Comparison of ENCODE assay signal across 9 mouse cellular contexts in the genomic region with DNA sequence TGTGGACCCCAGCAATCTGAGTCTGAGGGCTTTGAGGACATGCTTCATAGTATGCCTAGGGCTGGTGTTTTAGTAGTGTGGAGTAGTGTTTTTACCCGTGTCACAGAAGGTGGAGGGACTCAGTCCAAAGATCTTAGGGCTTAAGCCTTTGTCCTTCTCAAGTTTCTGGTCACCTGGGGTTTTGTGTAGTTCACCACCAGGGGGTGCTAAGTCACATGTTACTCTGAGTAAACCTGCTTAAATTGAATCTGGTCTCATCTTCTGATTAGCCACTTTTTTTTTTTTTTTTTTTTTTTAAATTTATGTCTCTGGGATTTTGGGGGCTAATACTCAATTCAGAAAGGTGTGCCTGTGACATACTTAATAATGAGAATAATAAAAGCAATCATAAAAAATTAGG. TPM values are rescaled to one million over a fixed set of nuclear protein-coding genes. Genes with fewer than 3 reads are reported as not detected.
DNase-seq lines count a peak whose midpoint lies in the region; ATAC-seq and TF ChIP-seq lines count a peak whose summit lies in the region.
"Had no signal": no experiment of that assay in that cellular context is flagged by ENCODE, and none has a peak within 500 bp of the region (broad histone marks: within the 10 kb centered on the region; RNA-seq: fewer than 3 reads in every experiment).

No protein-coding gene starts in this region.

- ATAC-seq in common myeloid progenitor, adult 5-6 weeks (replicated peaks; ENCODE audit: low read depth, poor library complexity, severe bottlenecking) = 0 out of 2 replicates have a peak, but pooled peaks have one; percentile 58
- no peak for ATAC-seq in lung, postnatal 0 days
- no peak for ATAC-seq in stomach, postnatal 0 days (ENCODE audit: low FRiP score, low TSS enrichment)

- TF ChIP-seq EP300 in lung, postnatal 0 days (IDR thresholded peaks at IDR 0.05) = no peak
- no peak for TF ChIP-seq EP300 in stomach, postnatal 0 days (optimal IDR thresholded peaks at IDR 0.05)

- TF ChIP-seq CTCF in lung, postnatal 0 days (IDR thresholded peaks at IDR 0.05) = peak; percentile 73
- TF ChIP-seq CTCF in stomach, postnatal 0 days (IDR thresholded peaks at IDR 0.05; ENCODE audit: low read depth) = peak; percentile 77

- intact Hi-C loops in gastrocnemius, postnatal 36 days (cut with DNase I) = loop anchor here (1.0 kb wide), 1 partner anchor 104 kb away; no protein-coding TSS in a partner anchor

- no peaks in the 10 kb centered on the region for H3K36me3 ChIP-seq in lung, postnatal 0 days (ENCODE audit: insufficient read depth, low read length)
- H3K36me3 ChIP-seq in stomach, postnatal 0 days (ENCODE audit: control insufficient read depth, insufficient read depth, low read length) = no peaks in the 10 kb centered on the region

- no peaks in the 10 kb centered on the region for H3K4me1 ChIP-seq in lung, postnatal 0 days (ENCODE audit: insufficient read depth, low read depth, low read length)
- no peaks in the 10 kb centered on the region for H3K4me1 ChIP-seq in stomach, postnatal 0 days (replicated peaks; ENCODE audit: control insufficient read depth, insufficient read depth)

- peak; percentile 31 for DNase-seq in gastrocnemius, postnatal 10 days
- DNase-seq in gastrocnemius, postnatal 36 days = no peak
- DNase-seq in 3T3-L1 (ENCODE audit: low read depth, low spot score) (peak; percentile 71), NIH3T3 (ENCODE audit: low read depth) (peak; percentile 77)
- peak; percentile 78 for DNase-seq in kidney, postnatal 10 days
- DNase-seq in lung, postnatal 0 days (ENCODE audit: low spot score) = peak; percentile 75
- peak; percentile 52 for DNase-seq in stomach, postnatal 0 days (ENCODE audit: low spot score)

- H3K27ac ChIP-seq in lung, postnatal 0 days (ENCODE audit: low read length) = no peak overlapping the region
- H3K27ac ChIP-seq in stomach, postnatal 0 days (replicated peaks) = no peak overlapping the region

- H3K4me3 ChIP-seq in lung, postnatal 0 days (ENCODE audit: low read depth, low read length) = no peak overlapping the region
- no peak overlapping the region for H3K4me3 ChIP-seq in stomach, postnatal 0 days (ENCODE audit: low read depth, low read length)

- no peak overlapping the region for H3K9ac ChIP-seq in lung, postnatal 0 days (replicated peaks; ENCODE audit: low read depth)
- no peak overlapping the region for H3K9ac ChIP-seq in stomach, postnatal 0 days (ENCODE audit: low read length)

- no peaks in the 10 kb centered on the region for H3K27me3 ChIP-seq in lung, postnatal 0 days (replicated peaks; ENCODE audit: insufficient read depth, low read length)
- H3K27me3 ChIP-seq in stomach, postnatal 0 days (ENCODE audit: control insufficient read depth, insufficient read depth, low read length) = no peaks in the 10 kb centered on the region

- H3K9me3 ChIP-seq in lung, postnatal 0 days (ENCODE audit: low read length) = no peaks in the 10 kb centered on the region
- H3K9me3 ChIP-seq in stomach, postnatal 0 days (ENCODE audit: control insufficient read depth, low read length) = no peaks in the 10 kb centered on the region

- no peak overlapping the region for H3K4me2 ChIP-seq in lung, postnatal 0 days (replicated peaks; ENCODE audit: low read depth, low read length)
- no peak overlapping the region for H3K4me2 ChIP-seq in stomach, postnatal 0 days (replicated peaks; ENCODE audit: low read depth)

- WGBS in lung, postnatal 0 days = 7% methylated on average over 1 of the region's 1 CpGs
- WGBS in stomach, postnatal 0 days = 0% methylated on average over 1 of the region's 1 CpGs

RNA-seq across cellular contexts. Expression of gene Gm45337, which starts 1.6 kb away (rescaled TPM):
- total RNA-seq in gastrocnemius, postnatal 10 days (2021) = not detected
- not detected for total RNA-seq in gastrocnemius, postnatal 36 days (2021)
- total RNA-seq in common myeloid progenitor, adult 5-6 weeks (2017) = not detected in 2 replicates
- not detected in 2 replicates for polyA plus RNA-seq in lung, postnatal 0 days (2015; fragmentation: Nextera tagmentation; extraction: Ambion mirVana)
- polyA plus RNA-seq in stomach, postnatal 0 days (2015; fragmentation: Nextera tagmentation; extraction: Ambion mirVana) = not detected in 2 replicates
- total RNA-seq: layer of hippocampus, postnatal 25 days had no signal

RNA-seq across cellular contexts. Expression of gene Gm39115, which starts 10.2 kb away (rescaled TPM):
- total RNA-seq in gastrocnemius, postnatal 10 days (2021) = not detected
- total RNA-seq in gastrocnemius, postnatal 36 days (2021) = not detected
- total RNA-seq in common myeloid progenitor, adult 5-6 weeks (2017) = not detected in 2 replicates
- polyA plus RNA-seq in lung, postnatal 0 days (2015; fragmentation: Nextera tagmentation; extraction: Ambion mirVana) = not detected in 2 replicates
- not detected in 2 replicates for polyA plus RNA-seq in stomach, postnatal 0 days (2015; fragmentation: Nextera tagmentation; extraction: Ambion mirVana)
- total RNA-seq: layer of hippocampus, postnatal 25 days had no signal

RNA-seq across cellular contexts. Expression of gene Gm29735, which starts 10.9 kb away (rescaled TPM):
- total RNA-seq in gastrocnemius, postnatal 10 days (2021) = not detected
- not detected for total RNA-seq in gastrocnemius, postnatal 36 days (2021)
- not detected in 2 replicates for total RNA-seq in common myeloid progenitor, adult 5-6 weeks (2017)
- not detected in 2 replicates for polyA plus RNA-seq in lung, postnatal 0 days (2015; fragmentation: Nextera tagmentation; extraction: Ambion mirVana)
- not detected in 2 replicates for polyA plus RNA-seq in stomach, postnatal 0 days (2015; fragmentation: Nextera tagmentation; extraction: Ambion mirVana)
- total RNA-seq: layer of hippocampus, postnatal 25 days had no signal

RNA-seq across cellular contexts. Expression of gene Gm4553, which starts 19.5 kb away (rescaled TPM):
- not detected for total RNA-seq in gastrocnemius, postnatal 10 days (2021)
- total RNA-seq in gastrocnemius, postnatal 36 days (2021) = not detected
- total RNA-seq in common myeloid progenitor, adult 5-6 weeks (2017) = not detected in 2 replicates
- not detected in 2 replicates for polyA plus RNA-seq in lung, postnatal 0 days (2015; fragmentation: Nextera tagmentation; extraction: Ambion mirVana)
- not detected in 2 replicates for polyA plus RNA-seq in stomach, postnatal 0 days (2015; fragmentation: Nextera tagmentation; extraction: Ambion mirVana)
- total RNA-seq: layer of hippocampus, postnatal 25 days had no signal

RNA-seq across cellular contexts. Expression of gene Gm45618, which starts 25.5 kb away (rescaled TPM):
- total RNA-seq in gastrocnemius, postnatal 10 days (2021) = not detected
- not detected for total RNA-seq in gastrocnemius, postnatal 36 days (2021)
- total RNA-seq in common myeloid progenitor, adult 5-6 weeks (2017) = not detected in 2 replicates
- not detected in 2 replicates for polyA plus RNA-seq in lung, postnatal 0 days (2015; fragmentation: Nextera tagmentation; extraction: Ambion mirVana)
- not detected in 2 replicates for polyA plus RNA-seq in stomach, postnatal 0 days (2015; fragmentation: Nextera tagmentation; extraction: Ambion mirVana)
- total RNA-seq: layer of hippocampus, postnatal 25 days had no signal

Comparison
In these comparisons a context has a peak if more than half of its experiments do, and no peak if none do; other contexts are left out.
1. DNase-seq: peak in gastrocnemius, postnatal 10 days (single experiment), 3T3-L1 (single experiment), NIH3T3 (single experiment), kidney, postnatal 10 days (single experiment), lung, postnatal 0 days (single experiment) and stomach, postnatal 0 days (single experiment); none in gastrocnemius, postnatal 36 days (0 of 2).